Mouse (Mus musculus): ENCODE measurements around the gene Tanc2.

Gene Tanc2

GRCm38 (mm10) chr11:105951601-105952044, 361.8 kb downstream of the Tanc2 start:
- peak in 1 of 2 experiments; percentile 53 for DNase-seq (ENCODE audit: inconsistent age in 2 of 2, low spot score in 1 of 2)

GRCm38 (mm10) chr11:105952111-105952510, 362.3 kb downstream of the Tanc2 start:
- no peak for DNase-seq (ENCODE audit: inconsistent age in 2 of 2, low spot score in 1 of 2)

GRCm38 (mm10) chr11:105952911-105953386, 363.2 kb downstream of the Tanc2 start, which contains the start of gene Cyb561:
Gene Cyb561 (minus strand): TSS chr11:105953336.
- DNase-seq (ENCODE audit: inconsistent age in 2 of 2, low spot score in 1 of 2), result peak; percentile 20 to 50

- peak; percentile 87 to 93 for DNase-seq (ENCODE audit: inconsistent age in 2 of 2, low spot score in 1 of 2)
Measured at GRCm38 (mm10) chr11:105953402-105953801, 363.6 kb downstream of the Tanc2 start.

- no peak for DNase-seq (ENCODE audit: inconsistent age in 2 of 2, low spot score in 1 of 2)
Measured at GRCm38 (mm10) chr11:105955815-105956430, 366.1 kb downstream of the Tanc2 start.

- no peak for DNase-seq (ENCODE audit: inconsistent age in 2 of 2, low spot score in 1 of 2)
Measured at GRCm38 (mm10) chr11:105957501-105957900, 367.7 kb downstream of the Tanc2 start.

- no peak for DNase-seq (ENCODE audit: inconsistent age in 2 of 2, low spot score in 1 of 2)
Measured at GRCm38 (mm10) chr11:105958566-105958965, 368.8 kb downstream of the Tanc2 start.

GRCm38 (mm10) chr11:105959355-105959754, 369.6 kb downstream of the Tanc2 start:
- peak in 1 of 2 experiments; percentile 25 for DNase-seq (ENCODE audit: inconsistent age in 2 of 2, low spot score in 1 of 2)

GRCm38 (mm10) chr11:105964691-105965090, 374.9 kb downstream of the Tanc2 start:
- DNase-seq (ENCODE audit: inconsistent age in 2 of 2, low spot score in 1 of 2), result no peak

- DNase-seq (ENCODE audit: inconsistent age in 2 of 2, low spot score in 1 of 2), result no peak
Measured at GRCm38 (mm10) chr11:105966288-105966687, 376.5 kb downstream of the Tanc2 start.

GRCm38 (mm10) chr11:105967741-105968574, 378.2 kb downstream of the Tanc2 start, which contains the start of gene Ace:
Gene Ace (plus strand): TSS chr11:105967945.
- peak in 1 of 2 experiments; percentile 66 for DNase-seq (ENCODE audit: inconsistent age in 2 of 2, low spot score in 1 of 2)

GRCm38 (mm10) chr11:105968948-105969347, 379.2 kb downstream of the Tanc2 start:
- DNase-seq (ENCODE audit: inconsistent age in 2 of 2, low spot score in 1 of 2), result no peak

GRCm38 (mm10) chr11:105969516-105969915, 379.7 kb downstream of the Tanc2 start:
- DNase-seq (ENCODE audit: inconsistent age in 2 of 2, low spot score in 1 of 2), result peak; percentile 61 to 82

GRCm38 (mm10) chr11:105974593-105974992, 384.8 kb downstream of the Tanc2 start:
- DNase-seq (ENCODE audit: inconsistent age in 2 of 2, low spot score in 1 of 2), result no peak

GRCm38 (mm10) chr11:105975050-105975449, 385.3 kb downstream of the Tanc2 start:
- no peak for DNase-seq (ENCODE audit: inconsistent age in 2 of 2, low spot score in 1 of 2)

- DNase-seq (ENCODE audit: inconsistent age in 2 of 2, low spot score in 1 of 2), result no peak
Measured at GRCm38 (mm10) chr11:105975636-105976035, 385.9 kb downstream of the Tanc2 start.

- no peak for DNase-seq (ENCODE audit: inconsistent age in 2 of 2, low spot score in 1 of 2)
Measured at GRCm38 (mm10) chr11:105978232-105978631, 388.4 kb downstream of the Tanc2 start.

- DNase-seq (ENCODE audit: inconsistent age in 2 of 2, low spot score in 1 of 2), result no peak
Measured at GRCm38 (mm10) chr11:105978634-105979033, 388.8 kb downstream of the Tanc2 start.

All from adrenal gland, adult (tissue).